Mouse (Mus musculus) gastrocnemius, postnatal 25 days (tissue): ENCODE data around the gene Ctnna2. TPM values are rescaled to one million over a fixed set of nuclear protein-coding genes. Genes with fewer than 3 reads are reported as not detected.

ENCODE experiments used
- DNase-seq: peaks from one replicate; pipeline ENCODE4 v3.0.0; 2022
- long read RNA-seq, 2 experiments: library from polyadenylated mRNA; stranded (forward); transcript quantifications; one replicate each; pipeline ENCODE4 v2.0.0; 2021
- total RNA-seq, 2 experiments: library from RNA; stranded (reverse); gene quantifications; 1 replicate in 1 of 2; 2 replicates in 1 of 2; pipeline ENCODE4 v1.2.3; 2021

Gene Ctnna2
- not detected for total RNA-seq
- long read RNA-seq, experiment 1 = 0 reads
- long read RNA-seq, experiment 2 = 0 reads

DNA sequence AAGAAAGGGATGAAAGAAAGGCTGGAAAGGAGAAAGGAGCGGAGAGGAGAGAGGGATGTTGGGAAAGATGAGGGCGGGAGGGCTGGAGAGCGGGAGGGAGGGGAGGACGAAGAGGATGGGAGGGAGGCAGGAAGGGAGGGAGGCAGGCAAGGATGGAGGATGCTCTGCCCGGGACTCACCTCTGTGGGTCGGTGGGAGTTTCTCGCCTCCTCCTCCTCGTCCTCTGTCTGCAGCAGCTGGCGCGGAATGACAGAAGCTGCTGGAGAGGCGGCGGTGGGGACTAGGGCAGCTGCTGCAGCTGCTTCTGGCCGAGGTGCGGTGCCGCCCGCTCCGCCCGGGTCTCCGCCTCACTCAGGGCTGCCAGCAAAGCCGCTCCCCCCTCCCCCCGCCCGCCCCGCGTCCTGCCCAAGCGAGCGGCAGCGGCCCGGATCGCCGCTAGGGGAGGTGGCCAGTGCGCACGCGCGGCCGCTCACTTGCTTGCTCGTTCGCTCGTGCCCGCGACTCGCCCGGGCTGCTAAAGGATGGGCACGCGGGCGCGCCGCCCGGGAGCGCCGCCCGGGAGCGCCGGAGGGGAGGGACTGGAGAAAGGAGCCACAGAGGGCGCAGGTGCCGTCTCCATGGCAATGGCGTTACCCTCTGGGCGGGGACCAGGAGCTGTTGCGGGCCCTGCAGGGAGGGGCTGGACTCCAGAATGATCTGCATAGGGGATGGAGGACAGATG is at the start of gene Ctnna2:
Gene Ctnna2, minus strand, starts transcription at position 459 of the 721 bp plus-strand sequence.
- peak; percentile 48 for DNase-seq

DNA sequence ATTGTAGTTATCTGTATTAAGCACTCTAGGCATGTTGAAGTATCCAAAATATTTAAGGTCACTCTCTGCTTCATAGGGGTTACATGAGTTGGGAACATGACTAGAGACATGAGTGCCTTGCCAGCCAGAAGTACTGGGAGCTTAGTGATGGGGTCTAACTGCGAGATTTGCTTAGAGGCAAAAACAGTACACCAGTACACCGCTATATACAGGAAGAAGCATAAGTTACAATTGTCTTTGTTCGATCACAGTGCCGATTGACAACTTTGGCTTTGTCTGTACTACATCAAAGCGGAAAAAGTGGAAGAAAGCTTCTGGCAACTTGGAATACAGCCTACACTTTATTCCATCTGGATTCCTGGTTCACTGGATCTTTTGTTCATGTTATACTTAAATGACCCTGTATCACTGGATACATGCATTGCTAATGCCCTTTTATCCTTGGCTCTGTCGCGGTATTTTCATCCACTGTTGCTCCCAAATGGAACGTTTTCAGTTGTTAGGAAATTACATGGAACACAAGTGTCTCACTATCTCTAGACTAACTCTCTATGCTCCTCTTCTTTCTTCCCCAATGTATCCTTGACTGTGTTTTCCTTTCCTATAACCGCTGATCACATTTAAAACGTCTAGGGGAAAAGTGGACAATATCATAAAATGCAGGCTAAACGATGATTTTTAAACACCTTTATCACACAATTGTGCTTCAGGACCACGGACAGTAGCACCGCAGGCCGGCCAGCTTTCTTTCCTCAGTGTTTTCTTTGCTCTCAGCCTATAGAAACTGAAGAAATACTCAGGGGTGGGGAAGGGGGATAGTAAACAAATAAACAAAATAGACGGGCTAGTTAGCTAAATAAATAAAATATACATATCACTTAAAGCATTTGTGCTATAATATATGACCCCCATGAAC is 896 bp upstream of the Ctnna2 start:
- no peak for DNase-seq

- DNase-seq = no peak
These were observed 841 bp downstream of the Ctnna2 start for GRCm38 (mm10) chr6:77978476-77979240.

- DNase-seq = no peak
These were observed 8.8 kb downstream of the Ctnna2 start for GRCm38 (mm10) chr6:77970545-77971242.

DNA sequence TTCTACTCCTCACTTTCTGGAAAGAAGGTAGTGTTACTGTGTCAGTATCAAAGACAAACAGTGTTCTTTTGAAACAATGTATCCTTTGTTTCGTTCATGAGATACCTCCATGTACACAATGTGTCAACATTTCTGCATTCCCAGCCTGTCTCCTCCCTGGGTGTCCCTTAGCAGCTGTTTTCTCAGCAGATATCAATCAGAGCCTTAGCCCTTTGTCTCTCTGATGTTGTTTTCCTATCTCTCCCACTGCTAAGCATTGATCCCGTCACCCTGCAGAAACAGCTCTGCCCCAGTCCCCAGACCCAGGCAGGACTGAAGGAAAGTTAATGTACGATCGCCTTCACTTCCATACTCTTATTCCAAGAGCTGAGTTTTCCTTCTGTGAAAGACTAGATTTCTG is 9.7 kb downstream of the Ctnna2 start:
- no peak for DNase-seq

DNA sequence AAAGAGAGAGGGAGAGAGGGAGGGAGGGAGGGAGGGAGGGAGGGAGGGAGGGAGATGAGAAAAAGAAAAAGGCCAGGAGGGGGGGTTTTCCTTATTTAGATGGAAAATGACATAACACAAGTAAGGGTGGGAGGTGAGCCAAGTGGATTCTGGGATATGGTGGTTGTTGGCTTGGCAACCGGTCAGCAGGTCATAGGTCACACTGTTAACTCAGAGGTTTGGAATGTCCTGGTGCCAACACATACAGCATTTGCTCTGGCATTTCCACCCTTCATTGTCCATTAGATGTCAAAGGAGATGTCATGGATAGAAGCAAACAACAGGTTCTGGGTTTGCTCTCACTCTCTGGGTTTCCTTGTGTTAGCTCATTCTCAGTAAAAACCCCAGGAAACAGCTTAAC is 17.5 kb downstream of the Ctnna2 start:
- DNase-seq = no peak

DNA sequence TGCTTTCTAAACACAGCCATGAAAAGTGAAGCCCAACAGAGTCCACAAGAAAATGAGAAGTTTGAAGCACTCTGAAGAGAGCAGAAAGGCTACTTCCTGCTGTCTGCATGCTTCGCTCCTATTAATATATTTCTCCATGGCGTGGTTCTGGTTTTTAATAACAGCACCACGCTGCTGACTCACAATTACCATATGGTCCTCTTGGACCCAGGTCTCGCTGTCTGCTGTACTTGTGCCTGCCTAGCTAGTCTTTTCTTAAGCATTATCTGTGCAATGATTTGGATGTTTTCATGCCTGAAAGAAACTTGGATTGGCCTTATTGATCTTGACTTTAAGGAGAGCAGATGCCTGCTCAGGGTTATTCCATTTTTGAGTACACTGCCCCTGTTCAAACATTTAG is 28.2 kb downstream of the Ctnna2 start:
- no peak for DNase-seq

GRCm38 (mm10) chr6:77950690-77951089 is 28.8 kb downstream of the Ctnna2 start:
- DNase-seq = no peak

- no peak for DNase-seq
These were observed 50.1 kb downstream of the Ctnna2 start for GRCm38 (mm10) chr6:77929375-77929774.

GRCm38 (mm10) chr6:77873150-77873549 is 106.3 kb downstream of the Ctnna2 start:
- no peak for DNase-seq

DNA sequence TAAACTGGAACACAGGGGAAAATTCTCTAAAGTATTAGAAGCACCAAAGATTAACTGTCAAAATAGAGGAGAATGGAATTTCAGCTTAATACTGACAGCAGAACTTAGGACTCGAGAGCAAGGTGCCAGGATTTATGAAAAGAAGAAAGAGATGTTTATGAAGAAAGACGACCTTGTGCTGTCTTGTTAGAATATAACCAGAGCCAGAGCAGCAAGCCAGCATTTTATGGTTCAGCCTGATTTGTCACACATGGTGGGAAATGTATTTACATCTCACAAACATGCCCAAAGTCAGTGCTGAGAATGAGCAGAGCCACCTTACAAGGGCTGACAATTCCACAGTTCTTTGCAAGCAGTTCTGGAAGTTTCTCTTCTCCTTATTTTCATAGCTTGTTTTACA is 110.2 kb downstream of the Ctnna2 start:
- DNase-seq = no peak

GRCm38 (mm10) chr6:77868119-77868518 is 111.4 kb downstream of the Ctnna2 start:
- no peak for DNase-seq

- no peak for DNase-seq
These were observed 116.1 kb downstream of the Ctnna2 start for GRCm38 (mm10) chr6:77863379-77863778.

DNA sequence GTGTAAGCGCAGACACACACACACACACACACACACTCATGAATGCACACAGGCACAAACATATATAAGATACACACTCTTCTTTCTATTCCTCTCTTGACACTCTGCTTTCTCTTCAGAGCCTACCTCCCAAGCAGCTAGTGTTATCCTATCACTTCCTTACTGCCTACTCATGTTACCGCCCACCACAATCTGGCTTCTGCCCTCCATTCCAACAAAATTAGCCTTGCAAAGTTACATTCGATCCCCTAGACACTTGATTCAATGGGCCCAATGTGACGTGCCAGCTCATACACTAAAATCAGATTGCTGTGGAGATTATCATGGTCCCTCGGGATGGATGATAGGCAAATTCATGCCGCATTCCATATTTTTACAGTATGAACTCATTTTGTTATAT is 116.7 kb downstream of the Ctnna2 start:
- DNase-seq = no peak

- DNase-seq = no peak
These were observed 130.1 kb downstream of the Ctnna2 start for GRCm38 (mm10) chr6:77849438-77849837.

DNA sequence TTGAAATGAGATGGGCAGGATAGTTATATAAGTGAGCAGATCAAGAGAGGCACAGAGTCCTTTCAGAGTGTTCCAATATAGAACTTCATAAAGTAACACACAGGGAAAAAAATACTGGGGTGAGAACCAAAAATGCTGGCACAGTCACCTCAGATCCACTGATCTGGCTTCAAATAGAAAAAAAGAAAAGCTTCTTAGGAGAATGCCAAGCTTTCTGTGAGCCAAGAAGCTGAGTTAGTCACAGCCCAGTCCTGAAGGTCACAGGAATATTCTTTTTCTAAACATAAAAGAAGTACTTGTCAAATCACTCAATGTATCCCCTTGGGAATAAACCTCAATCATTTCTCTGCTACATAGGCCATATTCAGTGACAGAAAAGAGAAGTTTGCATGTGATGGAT is 130.7 kb downstream of the Ctnna2 start:
- DNase-seq = no peak

DNA sequence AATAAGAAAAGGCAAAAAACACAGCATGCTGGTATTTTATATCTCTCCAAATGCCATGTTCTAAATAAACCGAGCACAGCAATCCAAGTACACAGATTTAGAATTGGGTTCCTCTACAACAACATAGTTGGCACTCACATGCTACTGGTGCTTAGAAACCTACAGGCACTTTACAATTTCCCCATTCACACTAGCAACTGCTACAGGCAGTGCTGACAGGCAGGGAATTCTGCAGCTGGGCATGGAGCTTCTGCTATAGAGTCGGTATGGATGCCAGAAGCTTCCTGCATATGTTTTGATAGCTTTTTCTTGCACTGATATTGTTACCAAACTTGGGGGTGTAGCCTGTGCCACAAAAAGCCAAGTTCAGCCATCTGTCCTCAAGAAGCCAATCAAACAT is 131.8 kb downstream of the Ctnna2 start:
- no peak for DNase-seq

DNA sequence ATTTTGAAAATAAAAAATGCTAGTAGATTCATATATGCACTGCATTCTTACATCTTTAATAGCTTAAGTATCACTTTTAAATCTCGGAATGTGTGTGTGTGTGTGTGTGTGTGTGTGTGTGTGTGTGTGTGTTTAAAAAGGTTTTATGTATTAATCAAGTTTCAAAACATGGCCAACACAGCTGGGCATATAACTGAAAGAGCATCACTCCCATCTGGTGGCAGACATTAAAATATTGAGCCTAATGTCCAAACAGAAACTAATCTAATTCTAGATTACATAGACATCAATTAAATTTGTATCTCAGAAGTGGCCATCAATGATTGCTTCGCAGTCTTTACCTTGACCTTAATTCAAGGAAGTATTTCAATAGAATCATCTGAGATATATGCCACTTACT is 140.4 kb downstream of the Ctnna2 start:
- no peak for DNase-seq

DNA sequence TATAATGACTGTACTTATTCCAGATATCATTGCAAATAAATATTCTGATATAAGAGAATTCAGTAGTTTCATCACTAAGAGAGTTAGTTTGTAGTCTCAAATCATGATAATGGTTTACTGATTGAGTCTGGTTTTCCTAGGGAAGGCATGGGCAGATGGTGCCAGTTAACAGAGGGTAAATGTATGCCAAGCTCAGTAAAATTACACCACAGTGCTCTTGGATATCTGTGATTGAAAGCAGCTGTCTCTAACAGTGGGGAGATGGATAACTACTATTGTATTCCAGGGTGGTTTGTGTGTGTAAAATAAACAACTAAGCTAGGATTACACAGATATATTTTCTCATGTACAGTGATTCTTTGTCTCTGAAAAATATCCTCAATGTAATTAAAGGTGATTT is 140.8 kb downstream of the Ctnna2 start:
- DNase-seq = no peak

GRCm38 (mm10) chr6:77837543-77837942 is 142.0 kb downstream of the Ctnna2 start:
- no peak for DNase-seq

GRCm38 (mm10) chr6:77834680-77835079 is 144.8 kb downstream of the Ctnna2 start:
- DNase-seq = no peak

DNA sequence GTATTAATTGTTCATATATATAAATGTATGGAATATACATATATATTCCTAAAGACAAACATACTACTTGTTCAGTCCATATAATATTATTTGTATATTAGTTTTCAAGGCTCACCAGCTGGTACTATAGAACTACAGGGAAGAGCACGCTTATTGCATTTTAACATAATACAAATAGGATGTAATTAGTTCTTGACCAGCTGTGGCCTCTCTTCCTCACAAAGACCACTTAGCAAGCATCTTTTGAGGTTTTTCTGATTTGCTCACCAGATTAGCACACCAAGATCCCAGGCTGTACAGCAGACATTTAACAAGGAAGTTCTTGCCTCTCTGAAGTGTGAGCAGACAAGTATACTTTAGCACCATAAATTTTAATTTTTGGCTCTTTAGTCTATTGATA is 152.0 kb downstream of the Ctnna2 start:
- no peak for DNase-seq
